Mouse (Mus musculus): ENCODE measurements at regions not wholly inside any gene's neighbourhood (a gene's known extent, or its start where the extent isn't known, plus 50 kb on each side); places are given as distances from the start of the nearest gene placed in this dataset.
"Not testable (repeated sequence)": the region's sequence is repeated elsewhere in the genome, so short reads cannot be mapped to it uniquely, and the experiment has no call there.

DNA sequence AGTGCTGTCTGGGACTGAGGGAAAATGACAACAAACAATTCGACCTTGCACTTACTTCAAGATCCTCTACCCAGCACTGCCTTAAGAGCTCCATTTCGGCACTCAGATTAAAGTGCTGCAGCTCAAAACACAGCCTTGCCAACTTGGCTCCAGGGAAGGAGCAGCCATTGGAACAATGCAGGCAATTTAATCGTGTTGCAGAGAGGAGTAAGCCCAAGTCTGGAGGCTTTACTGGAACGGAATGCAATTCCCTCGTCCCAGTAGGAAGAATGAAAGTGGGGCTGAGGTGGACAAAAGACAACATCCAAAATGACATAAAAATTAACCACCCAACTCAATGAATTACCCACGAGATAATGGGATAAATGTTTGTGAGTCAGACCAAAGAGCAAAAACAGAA, 273.0 kb downstream of the Hace1 start:
- intact Hi-C loops (cut with DNase I; ENCODE audit: low total_unique reads), result no loop called here
- DNase-seq, result peak; percentile 10

- DNase-seq, result no peak
- intact Hi-C loops (cut with DNase I; ENCODE audit: low total_unique reads), result no loop called here
Measured at GRCm38 (mm10) chr10:45852688-45853087, 275.1 kb downstream of the Hace1 start.

- intact Hi-C loops (cut with DNase I; ENCODE audit: low total_unique reads), result no loop called here
- DNase-seq, result no peak
Measured at GRCm38 (mm10) chr10:45855514-45855913, 277.9 kb downstream of the Hace1 start.

GRCm38 (mm10) chr10:45859137-45859536, 281.5 kb downstream of the Hace1 start:
- intact Hi-C loops (cut with DNase I; ENCODE audit: low total_unique reads), result no loop called here

DNA sequence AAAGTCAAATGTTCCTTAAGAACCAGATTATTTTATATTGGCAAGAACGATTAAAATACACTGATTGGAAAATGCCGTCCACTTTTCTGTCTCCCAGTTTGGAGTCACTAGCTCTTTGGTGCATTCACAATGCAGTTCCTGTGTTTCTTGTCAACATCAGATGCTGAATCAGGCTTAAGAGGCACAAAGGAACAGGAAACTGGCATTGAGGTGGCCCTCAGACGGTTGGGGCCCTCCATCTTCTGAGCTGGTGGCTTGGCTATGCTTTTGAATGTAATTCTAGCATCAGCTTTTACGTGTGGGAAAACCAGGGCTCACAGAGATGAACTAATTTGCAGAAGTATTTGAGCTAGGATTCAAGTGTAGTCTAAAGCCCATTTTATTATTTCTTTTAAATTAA, 282.3 kb downstream of the Hace1 start:
- intact Hi-C loops (cut with DNase I; ENCODE audit: low total_unique reads), result no loop called here
- DNase-seq, result no peak

More at GRCm38 (mm10) chr10:45859137-45859536, 281.5 kb downstream of the Hace1 start:
- DNase-seq, result no peak

GRCm38 (mm10) chr10:45860696-45861095, 283.1 kb downstream of the Hace1 start:
- no peak for DNase-seq
- intact Hi-C loops (cut with DNase I; ENCODE audit: low total_unique reads), result no loop called here

DNA sequence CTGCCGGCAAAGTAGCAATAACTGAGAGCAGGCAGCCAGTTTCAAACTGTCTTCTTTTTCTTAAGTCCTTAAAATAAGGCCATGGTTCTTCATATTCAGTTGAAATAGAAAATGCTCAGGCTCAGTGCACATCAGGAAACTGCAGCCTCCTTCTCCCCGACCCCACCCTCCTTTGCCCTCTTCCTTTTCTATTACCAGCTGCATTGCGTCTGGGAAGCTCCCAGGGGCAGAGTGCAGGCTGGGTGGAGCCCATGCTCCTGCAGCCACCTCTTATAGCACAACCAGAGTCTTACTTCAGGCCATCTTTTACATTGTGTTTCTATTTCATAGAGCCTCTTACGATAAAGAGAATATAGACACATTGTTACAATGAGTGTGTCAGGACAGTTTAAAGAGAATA, 288.2 kb downstream of the Hace1 start:
- intact Hi-C loops (cut with DNase I; ENCODE audit: low total_unique reads), result no loop called here
- no peak for DNase-seq

DNA sequence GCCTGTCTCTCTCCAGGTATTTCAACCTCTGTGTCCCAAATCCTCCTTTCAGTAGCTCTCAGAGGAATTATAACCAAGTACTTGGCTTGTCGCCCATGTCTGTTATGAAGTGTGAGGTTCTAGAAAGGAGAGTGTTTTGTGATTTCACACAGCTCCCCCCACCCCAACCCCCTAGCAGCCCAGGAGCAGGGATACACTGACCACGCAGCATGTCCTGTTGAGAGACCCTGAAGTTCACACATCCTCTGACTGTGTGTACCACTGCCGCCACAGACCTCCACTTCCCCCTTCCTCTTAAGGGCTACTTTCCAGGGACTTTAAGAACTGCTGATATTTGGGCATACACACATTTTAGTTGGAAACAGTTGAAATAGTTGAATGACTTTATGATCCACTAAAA, 289.2 kb downstream of the Hace1 start:
- intact Hi-C loops (cut with DNase I; ENCODE audit: low total_unique reads), result no loop called here
- DNase-seq, result no peak

GRCm38 (mm10) chr10:45871028-45871427, 293.4 kb downstream of the Hace1 start:
- intact Hi-C loops (cut with DNase I; ENCODE audit: low total_unique reads), result no loop called here
- DNase-seq, result no peak

DNA sequence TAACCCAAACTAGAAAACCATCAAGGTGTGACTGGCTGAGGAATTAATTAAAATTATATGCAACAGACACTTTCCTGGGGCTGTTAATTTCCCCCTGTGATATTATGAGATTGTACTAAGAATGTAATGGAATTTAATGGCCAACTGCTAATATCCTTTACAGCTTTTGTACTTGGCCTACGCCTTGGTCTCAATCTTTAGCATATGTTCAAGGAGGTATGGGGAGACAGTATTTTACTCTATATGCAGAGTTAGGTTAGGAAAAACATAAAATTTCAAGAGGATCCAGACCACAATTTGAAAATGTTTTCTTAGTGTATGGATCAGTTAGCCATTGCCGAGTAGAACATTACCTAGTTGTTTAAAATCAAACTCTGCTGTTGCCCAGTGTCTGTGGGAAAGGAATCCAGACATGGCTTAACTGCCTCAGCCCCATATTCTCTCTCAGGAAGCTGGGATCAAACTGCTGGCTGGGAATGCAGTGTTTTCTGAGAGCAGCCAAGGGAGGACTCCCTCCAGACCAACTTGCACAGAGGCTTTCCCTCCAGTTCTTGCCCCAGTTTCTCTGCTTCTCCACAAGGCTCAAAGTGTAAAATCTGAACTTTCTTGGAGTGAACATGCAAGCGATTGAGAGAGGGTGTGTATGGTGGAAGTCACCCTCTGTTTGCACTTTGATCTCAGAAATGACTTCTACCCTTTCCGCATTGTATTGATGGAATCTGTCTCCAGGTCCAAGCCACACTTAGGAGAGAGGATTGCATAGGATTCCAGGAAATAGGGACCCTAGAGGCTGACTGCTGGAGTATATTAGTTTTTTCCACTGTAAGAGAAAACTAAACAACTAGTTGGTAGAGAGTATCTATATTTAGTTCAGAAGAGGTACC, 294.6 kb downstream of the Hace1 start:
- intact Hi-C loops (cut with DNase I; ENCODE audit: low total_unique reads), result no loop called here
- DNase-seq, result no peak

DNA sequence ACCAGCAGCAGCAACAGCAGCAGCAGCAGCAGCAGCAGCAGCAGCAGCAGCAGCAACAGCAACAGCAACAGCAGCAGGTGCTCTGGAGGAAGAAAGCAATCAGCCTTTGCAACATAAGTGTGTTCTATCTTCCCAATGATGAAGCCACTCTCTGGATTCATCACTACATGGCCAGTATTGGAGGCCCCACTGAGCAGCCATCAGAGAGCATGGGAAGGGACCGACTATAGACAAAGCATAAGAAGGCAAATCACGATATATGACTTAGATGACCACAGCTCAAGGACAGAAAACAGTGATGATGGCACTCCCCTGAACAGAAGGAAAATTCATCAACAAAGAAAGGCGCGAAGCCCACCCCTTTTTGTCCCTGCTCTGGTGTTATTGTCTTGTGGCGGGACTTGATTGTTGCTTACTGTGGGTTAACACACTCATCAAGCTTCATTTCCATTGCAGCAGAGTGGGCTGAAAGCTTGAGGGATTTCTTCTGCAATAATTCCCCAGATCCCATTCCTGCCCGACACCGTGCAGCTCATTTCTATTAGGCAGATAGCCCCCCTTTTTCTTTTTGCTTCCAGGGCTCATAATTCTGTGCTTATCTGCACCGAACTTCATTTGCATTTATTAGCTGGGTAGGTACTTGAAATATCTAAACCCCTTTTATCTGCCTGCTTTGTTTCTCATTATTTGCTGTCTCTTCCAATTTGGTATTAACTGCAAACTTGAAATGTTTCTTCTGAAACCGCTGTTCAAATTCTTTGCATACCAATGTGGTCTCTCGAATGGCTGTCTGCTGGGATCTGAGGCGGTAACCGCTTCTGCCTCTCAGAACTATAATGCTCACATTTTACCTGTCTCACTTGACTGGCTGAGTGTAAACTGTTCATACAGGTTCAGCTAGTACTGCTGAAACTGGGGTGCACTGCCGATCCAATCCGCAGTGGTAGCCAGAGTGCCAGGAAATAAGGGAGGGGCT, 296.5 kb downstream of the Hace1 start:
- DNase-seq, result no peak
- intact Hi-C loops (cut with DNase I; ENCODE audit: low total_unique reads), result no loop called here

- DNase-seq, result not testable (repeated sequence)
Measured at GRCm38 (mm10) chr10:45875287-45875686, 297.7 kb downstream of the Hace1 start.

DNA sequence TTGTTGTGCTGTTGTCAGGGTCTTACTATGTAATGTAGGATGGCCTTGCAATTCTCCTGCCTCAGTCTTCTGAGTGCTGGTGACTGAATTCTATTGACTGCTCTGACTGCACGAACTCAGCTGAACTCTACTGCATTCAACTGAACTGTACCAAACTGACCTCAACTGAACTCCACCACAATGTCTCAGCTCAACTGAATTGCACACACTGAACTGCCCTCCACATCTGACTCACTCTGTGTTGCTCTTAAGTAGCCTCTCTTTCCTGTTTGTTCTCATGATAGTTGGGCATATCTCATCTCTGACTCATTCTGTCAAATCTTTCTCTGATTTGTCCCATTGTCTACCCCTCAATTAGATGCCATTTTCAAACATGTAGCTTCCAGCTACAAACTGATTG, 306.1 kb downstream of the Hace1 start:
- no peak for DNase-seq
- intact Hi-C loops (cut with DNase I; ENCODE audit: low total_unique reads), result no loop called here

More at GRCm38 (mm10) chr10:45875287-45875686, 297.7 kb downstream of the Hace1 start:
- intact Hi-C loops (cut with DNase I; ENCODE audit: low total_unique reads), result not testable (repeated sequence)

GRCm38 (mm10) chr10:45886636-45887035, 309.0 kb downstream of the Hace1 start:
- no peak for DNase-seq
- intact Hi-C loops (cut with DNase I; ENCODE audit: low total_unique reads), result no loop called here

- peak; percentile 46 for DNase-seq
- intact Hi-C loops (cut with DNase I; ENCODE audit: low total_unique reads), result no loop called here
Measured at GRCm38 (mm10) chr10:45888835-45889234, 311.2 kb downstream of the Hace1 start.

DNA sequence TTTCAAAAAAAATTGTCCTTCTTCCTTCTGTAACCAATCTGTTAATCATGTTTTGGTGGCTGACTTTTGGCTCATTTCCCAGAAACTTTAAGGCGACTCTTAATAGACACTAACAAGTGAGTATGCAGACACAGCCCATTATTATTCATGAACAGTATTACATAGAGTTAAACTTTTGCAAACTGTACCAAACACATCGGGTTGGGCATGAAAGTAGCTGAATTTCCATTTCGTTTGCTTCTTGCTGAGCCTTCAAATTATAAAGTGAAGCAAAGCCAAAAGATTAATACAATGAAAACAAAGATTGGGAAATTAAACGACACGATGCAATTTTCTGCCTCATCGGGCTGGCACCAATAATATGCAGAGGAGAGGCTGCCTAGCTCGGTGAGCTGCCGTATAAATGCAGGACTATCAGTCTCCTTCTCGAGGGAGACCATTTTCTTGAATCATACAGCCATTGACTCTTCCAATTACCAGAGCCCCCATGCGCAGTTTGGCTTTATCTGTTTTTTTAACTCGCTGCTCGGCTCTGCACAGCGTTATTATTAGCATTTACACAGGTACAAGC, 311.8 kb downstream of the Hace1 start:
- no peak for DNase-seq
- intact Hi-C loops (cut with DNase I; ENCODE audit: low total_unique reads), result no loop called here

GRCm38 (mm10) chr10:45890088-45890626, 312.5 kb downstream of the Hace1 start:
- intact Hi-C loops (cut with DNase I; ENCODE audit: low total_unique reads), result no loop called here
- DNase-seq, result no peak

DNA sequence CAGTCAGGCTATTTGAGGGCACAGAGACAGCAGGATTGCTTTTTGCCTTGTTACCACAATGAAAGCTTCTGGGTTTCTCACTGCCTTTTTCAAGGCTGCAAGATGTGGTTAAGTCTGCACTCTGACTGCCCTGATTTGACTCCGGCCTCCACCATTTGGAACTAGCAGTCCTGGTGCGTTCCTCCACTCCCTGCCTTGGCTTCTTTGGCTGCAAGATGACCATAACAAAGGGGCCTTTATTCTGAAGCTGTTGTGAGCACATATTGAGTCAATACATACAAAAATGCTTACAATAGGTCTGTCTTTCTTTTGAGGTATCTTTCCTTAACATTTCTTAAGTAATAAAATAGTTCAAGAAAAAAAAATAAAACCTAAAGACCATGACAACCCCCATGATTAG, 314.8 kb downstream of the Hace1 start:
- intact Hi-C loops (cut with DNase I; ENCODE audit: low total_unique reads), result no loop called here
- DNase-seq, result no peak

GRCm38 (mm10) chr10:45893894-45894831, 316.5 kb downstream of the Hace1 start:
- intact Hi-C loops (cut with DNase I; ENCODE audit: low total_unique reads), result no loop called here
- DNase-seq, result no peak

Measured in gastrocnemius, postnatal 14 days (tissue).